Mouse (Mus musculus): Measurements from ENCODE around the gene Ing1.

- TF ChIP-seq POLR2A (IDR thresholded peaks at IDR 0.05; ENCODE audit: extremely low read depth, insufficient read depth, low read length) (no peak), CTCF (IDR thresholded peaks at IDR 0.05; ENCODE audit: extremely low read depth, insufficient read depth, low read length) (peak; percentile 53)
Measured at GRCm38 (mm10) chr8:11544386-11544785, 11.0 kb upstream of the Ing1 start.
